Mouse (Mus musculus): ENCODE results near the gene S1pr3. TPM values are rescaled to one million over a fixed set of nuclear protein-coding genes. Genes with fewer than 3 reads are reported as not detected.

S1pr3 gene
- total RNA-seq, 2 experiments from 2014 or later: 7.1 TPM

DNA sequence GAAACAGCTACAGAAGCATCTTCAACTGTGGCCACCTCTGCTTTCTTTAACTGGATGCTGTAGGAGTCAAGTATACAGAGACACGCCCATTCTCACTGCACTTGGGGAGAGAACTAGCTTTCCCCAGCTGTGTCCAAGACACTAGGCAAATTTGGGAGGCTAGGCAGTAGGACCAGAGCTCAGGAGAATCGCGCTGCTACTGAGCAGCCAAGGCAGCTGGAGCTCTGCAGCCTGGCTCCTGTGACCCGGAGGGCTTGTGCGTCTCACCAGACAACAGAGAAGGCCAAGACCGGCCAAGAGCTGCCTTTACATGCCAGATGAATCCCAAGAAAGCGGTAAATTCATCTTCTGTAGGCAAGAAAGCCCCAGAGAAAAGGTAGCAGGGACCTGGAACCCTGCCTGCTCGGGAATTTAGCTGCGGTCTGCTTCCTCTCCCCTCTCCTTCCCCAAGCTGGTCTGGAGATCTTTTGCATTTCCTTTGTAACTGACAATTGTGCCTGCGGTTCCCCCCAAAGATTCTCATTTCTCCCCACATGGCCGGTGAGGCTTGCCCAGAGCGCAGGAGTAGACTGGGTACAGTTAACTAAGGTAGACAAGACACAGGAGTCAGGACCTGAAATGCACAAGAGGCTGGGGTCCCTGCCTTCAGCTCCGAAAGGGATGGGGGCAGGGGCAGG is 760 bp upstream of the S1pr3 start:
- 0 out of 2 replicates have a peak overlapping the region, but pooled peaks have one; percentile 24 for H3K27ac ChIP-seq
- intact Hi-C loops (cut with DNase I): no loop called here
- no peak for TF ChIP-seq CTCF (IDR thresholded peaks at IDR 0.05)
- no peak for DNase-seq (ENCODE audit: extremely low spot score in 1 of 2, low spot score in 2 of 2)
- H3K4me3 ChIP-seq: no peak overlapping the region; the same call in 1 of the 2 replicates

DNA sequence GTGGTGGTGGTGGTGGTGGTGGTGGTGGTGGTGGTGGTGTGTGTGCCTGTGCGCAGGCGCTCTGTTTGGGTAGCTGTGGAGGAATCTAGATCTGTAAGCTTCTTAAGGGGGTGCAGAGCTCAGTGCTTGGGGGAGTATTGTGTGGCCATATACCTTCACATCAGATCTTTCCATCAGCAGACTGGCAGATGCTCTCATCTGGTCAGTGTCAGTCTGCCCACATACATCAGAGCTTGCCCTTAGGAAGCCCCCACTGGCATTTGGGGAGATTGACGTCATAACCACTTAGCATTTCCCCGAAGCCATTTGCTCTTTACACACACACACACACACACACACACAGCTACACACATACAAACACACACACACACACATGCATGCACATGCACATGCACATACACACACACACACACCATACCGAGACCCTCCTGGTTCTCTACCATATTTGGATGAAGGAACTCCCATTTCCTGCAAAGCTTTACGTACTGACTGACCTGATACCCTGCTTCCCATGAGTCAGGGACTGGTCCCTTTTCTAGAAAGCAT is 1.6 kb downstream of the S1pr3 start:
- intact Hi-C loops (cut with DNase I): no loop called here
- no peak for TF ChIP-seq CTCF (IDR thresholded peaks at IDR 0.05)
- H3K4me3 ChIP-seq: no peak overlapping the region
- DNase-seq (ENCODE audit: extremely low spot score in 1 of 2, low spot score in 2 of 2): no peak
- H3K27ac ChIP-seq: no peak overlapping the region

DNA sequence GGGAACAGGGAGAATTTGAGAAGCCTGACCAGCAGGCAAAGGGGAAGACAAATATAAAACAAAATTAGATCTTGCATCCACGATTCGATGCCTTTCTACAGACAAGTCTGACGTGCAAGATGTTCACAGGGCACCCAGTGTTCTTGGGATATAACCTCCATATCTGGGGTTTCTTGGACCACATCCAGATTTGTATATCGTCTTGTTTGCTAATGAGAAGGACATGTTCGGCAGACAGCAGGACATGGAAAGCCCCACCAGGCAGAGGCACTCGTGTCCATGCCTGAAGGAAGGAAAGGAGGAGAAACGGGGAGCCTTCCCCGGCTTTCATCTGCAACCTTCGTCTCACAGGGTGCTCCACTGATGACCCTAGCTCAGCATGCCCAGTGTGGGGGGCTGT is 2.8 kb downstream of the S1pr3 start:
- H3K27ac ChIP-seq: no peak overlapping the region
- H3K4me3 ChIP-seq: no peak overlapping the region
- DNase-seq (ENCODE audit: extremely low spot score in 1 of 2, low spot score in 2 of 2): no peak
- intact Hi-C loops (cut with DNase I): no loop called here
- no peak for TF ChIP-seq CTCF (IDR thresholded peaks at IDR 0.05)

DNA sequence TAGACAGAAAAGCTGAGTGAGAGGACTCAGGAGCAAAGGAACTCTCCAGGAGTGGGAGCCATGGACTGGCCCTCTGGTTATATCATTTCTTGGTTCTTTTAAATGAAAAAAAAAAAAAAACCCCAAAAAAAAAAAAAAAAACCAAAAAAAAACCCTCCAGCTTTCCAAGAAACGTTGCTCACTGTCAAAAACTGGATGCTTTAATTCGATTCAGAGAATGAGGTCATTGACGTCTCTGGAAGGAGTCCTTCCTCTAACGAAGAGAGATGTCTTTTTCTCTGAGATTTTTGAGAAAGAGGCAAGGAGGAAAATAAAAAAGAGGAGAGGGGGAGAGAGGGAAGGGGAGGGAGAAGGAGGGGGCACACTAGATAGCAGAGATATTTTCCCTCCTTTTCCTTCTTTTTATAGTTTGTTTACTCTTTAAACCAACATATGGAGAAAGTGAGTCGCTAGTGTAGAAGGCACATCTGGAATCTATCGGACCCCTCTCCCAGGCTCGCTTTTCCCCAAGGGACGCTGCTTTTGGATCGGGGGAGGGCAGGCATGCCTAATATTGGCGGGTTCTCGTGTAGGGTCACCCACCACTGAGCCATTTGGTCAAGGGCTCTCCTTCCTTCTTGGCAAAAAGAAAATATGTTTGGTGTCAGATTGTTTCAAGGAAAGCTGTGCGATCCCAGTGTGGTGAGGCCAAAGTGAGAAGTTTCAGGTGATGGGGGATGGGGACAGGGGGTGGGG is 3.4 kb downstream of the S1pr3 start:
- Histone ChIP-seq H3K27ac (no peak overlapping the region), H3K4me3 (no peak overlapping the region)
- DNase-seq (ENCODE audit: extremely low spot score in 1 of 2, low spot score in 2 of 2): no peak
- no peak for TF ChIP-seq CTCF (IDR thresholded peaks at IDR 0.05)
- intact Hi-C loops (cut with DNase I): no loop called here

DNA sequence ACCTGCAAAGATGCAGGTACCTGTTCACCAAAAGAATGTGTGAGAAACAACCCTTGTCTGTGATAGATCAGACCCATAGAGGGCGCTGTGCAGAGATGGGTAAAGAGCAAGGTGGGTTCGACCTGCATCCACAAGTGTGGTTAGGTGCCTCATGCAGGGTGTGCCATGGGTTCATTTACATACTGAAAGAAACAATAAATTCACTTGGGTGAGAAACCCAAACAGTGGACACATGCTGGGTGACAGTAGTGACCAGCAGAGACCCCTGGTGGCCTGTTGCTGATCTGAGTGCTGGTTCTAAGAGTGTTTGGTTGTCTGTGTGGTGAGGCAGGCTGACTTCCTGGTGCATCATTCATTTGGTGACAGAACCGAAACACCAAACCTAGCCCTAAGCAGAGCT is 5.0 kb downstream of the S1pr3 start:
- no peak overlapping the region for H3K4me3 ChIP-seq
- DNase-seq (ENCODE audit: extremely low spot score in 1 of 2, low spot score in 2 of 2): no peak
- intact Hi-C loops (cut with DNase I): no loop called here
- TF ChIP-seq CTCF (IDR thresholded peaks at IDR 0.05): peak; percentile 52
- no peak overlapping the region for H3K27ac ChIP-seq

DNA sequence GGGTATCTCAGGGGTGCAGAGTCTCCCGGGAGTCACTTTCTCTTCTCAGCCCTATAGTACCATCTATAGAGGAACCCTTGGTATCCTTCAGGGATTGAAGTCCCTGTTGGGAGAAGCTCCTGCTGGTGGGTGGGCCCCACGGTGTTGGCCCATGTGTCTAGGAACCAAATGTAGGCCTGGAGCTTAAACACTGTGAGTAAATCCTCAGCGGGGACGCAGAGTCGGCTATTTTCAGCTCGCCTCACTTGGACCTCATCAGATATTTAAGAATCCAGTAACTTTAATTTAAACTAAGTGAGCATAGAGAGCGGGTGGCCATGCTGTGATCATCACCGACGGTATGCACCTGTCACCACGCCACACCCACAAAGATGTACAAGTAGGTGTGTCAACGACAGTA is 8.3 kb downstream of the S1pr3 start:
- no peak for TF ChIP-seq CTCF (IDR thresholded peaks at IDR 0.05)
- no peak for DNase-seq (ENCODE audit: extremely low spot score in 1 of 2, low spot score in 2 of 2)
- peak overlapping the region; percentile 66 for H3K27ac ChIP-seq
- intact Hi-C loops (cut with DNase I): loop anchor here (5.0 kb wide), 1 partner anchor 314 kb away; the partner anchor contains the start of gene Spin1
- H3K4me3 ChIP-seq: no peak overlapping the region

DNA sequence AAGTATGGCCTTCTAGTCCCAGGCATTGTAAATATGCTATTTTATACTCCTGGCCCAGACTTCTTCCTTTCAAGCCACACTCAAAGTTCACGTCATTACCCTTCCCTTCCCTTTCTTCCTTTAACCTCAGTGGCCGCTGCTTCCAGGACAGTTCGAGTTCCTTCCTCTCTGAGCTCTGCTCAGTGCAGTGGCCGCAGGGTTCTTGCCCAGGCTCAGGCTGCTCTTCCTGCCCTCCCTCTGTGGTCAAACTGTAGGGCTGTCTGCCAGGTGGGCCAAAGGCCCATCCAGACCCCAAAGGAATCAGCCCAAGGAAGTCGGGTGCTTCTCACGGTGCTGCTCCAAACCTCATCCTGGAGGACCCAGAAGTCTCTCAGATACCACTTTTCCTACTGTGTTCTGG is 9.4 kb downstream of the S1pr3 start:
- H3K4me3 ChIP-seq: peak overlapping the region; percentile 40
- no peak for DNase-seq (ENCODE audit: extremely low spot score in 1 of 2, low spot score in 2 of 2)
- peak overlapping the region; percentile 90 for H3K27ac ChIP-seq
- TF ChIP-seq CTCF (IDR thresholded peaks at IDR 0.05): no peak
- intact Hi-C loops (cut with DNase I): loop anchor here (1.0 to 5.0 kb wide), 4 partner anchors 209 to 468 kb away; partner anchors contain the start of gene Spin1

DNA sequence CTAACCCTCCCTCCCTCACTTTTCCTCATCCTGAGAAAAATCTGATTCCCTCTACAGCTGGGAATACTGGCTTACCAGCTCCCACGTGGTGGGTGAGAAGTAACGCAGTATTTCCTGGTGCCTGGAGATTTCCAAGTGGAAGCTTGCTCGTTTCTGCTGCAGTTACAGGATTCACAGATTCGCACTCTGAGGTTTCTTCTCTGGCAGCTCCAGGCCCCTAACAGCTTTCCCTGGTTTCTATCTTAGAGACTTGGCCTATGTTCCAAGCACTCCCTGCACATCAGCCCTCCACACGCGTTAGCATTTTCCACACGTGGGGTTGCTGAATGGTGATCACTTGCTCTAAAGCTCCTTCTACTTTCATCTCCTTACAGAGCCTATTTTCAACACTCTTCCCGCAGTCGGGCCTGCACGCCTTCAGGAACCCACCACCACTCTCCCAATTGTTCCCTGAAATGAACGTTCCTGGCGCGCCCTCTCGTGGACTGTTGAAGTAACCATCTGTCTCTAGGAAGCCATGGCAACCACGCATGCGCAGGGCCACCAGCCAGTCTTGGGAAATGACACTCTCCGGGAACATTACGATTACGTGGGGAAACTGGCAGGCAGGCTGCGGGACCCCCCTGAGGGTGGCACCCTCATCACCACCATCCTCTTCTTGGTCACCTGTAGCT is 10.0 kb downstream of the S1pr3 start:
- Histone ChIP-seq H3K4me3 (peak overlapping the region; percentile 40), H3K27ac (peak overlapping the region; percentile 90)
- peak; percentile 93 for TF ChIP-seq CTCF (IDR thresholded peaks at IDR 0.05)
- peak; percentile 93 to 98 for DNase-seq (ENCODE audit: extremely low spot score in 1 of 2, low spot score in 2 of 2)
- intact Hi-C loops (cut with DNase I): loop anchor here (1.0 to 5.0 kb wide), 4 partner anchors 210 to 469 kb away; partner anchors contain the start of gene Spin1

DNA sequence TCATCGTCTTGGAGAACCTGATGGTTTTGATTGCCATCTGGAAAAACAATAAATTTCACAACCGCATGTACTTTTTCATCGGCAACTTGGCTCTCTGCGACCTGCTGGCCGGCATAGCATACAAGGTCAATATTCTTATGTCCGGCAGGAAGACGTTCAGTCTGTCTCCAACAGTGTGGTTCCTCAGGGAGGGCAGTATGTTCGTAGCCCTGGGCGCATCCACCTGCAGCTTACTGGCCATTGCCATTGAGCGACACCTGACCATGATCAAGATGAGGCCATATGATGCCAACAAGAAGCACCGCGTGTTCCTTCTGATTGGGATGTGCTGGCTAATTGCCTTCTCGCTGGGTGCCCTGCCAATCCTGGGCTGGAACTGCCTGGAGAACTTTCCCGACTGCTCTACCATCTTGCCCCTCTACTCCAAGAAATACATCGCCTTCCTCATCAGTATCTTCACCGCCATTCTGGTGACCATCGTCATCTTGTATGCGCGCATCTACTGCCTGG is 10.6 kb downstream of the S1pr3 start:
- DNase-seq (ENCODE audit: extremely low spot score in 1 of 2, low spot score in 2 of 2): no peak
- no peak for TF ChIP-seq CTCF (IDR thresholded peaks at IDR 0.05)
- H3K27ac ChIP-seq: peak overlapping the region; percentile 90
- intact Hi-C loops (cut with DNase I): loop anchor here (1.0 to 5.0 kb wide), 4 partner anchors 211 to 470 kb away; partner anchors contain the start of gene Spin1
- H3K4me3 ChIP-seq: peak overlapping the region; percentile 40

DNA sequence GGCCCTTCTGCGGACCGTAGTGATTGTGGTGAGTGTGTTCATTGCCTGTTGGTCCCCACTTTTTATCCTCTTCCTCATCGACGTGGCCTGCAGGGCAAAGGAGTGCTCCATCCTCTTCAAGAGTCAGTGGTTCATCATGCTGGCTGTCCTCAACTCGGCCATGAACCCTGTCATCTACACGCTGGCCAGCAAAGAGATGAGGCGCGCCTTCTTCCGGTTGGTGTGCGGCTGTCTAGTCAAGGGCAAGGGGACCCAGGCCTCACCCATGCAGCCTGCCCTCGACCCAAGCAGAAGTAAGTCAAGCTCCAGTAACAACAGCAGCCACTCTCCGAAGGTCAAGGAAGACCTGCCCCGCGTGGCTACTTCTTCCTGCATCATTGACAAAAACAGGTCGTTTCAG is 11.1 kb downstream of the S1pr3 start:
- Histone ChIP-seq H3K4me3 (no peak overlapping the region), H3K27ac (no peak overlapping the region)
- TF ChIP-seq CTCF (IDR thresholded peaks at IDR 0.05): no peak
- intact Hi-C loops (cut with DNase I): loop anchor here (2.0 to 5.0 kb wide), 2 partner anchors 227 to 317 kb away; partner anchors contain the start of gene Spin1
- DNase-seq (ENCODE audit: extremely low spot score in 1 of 2, low spot score in 2 of 2): no peak

DNA sequence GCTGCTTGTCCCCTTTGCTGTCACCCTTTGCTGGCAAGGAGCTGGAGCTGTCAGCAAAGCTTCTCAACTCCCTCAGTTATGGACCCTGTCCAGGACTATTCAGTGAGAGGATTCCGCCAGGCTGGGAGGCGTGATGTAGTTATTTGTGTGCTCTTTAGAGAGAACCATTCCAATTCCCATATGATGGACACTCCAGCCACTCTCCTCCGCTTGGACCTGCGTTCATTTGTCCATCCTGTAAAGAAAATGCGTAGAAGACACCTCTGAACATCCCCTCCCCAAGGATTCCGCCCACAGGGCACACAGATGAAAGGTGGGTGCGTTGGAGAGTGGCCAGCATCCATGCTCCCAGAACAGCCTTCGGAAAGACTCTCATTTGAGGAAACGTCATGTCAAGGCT is 12.4 kb downstream of the S1pr3 start:
- peak overlapping the region; percentile 63 for H3K27ac ChIP-seq
- intact Hi-C loops (cut with DNase I): no loop called here
- DNase-seq (ENCODE audit: extremely low spot score in 1 of 2, low spot score in 2 of 2): peak in 1 of 2 experiments; percentile 53
- TF ChIP-seq CTCF (IDR thresholded peaks at IDR 0.05): no peak
- no peak overlapping the region for H3K4me3 ChIP-seq

Data from left cerebral cortex, adult 2 months (tissue).